Mouse (Mus musculus) cerebellum, adult 2 months (tissue): ENCODE measurements at regions not wholly inside any gene's neighbourhood (a gene's known extent, or its start where the extent isn't known, plus 50 kb on each side); places are given as distances from the start of the nearest gene placed in this dataset.

Experiments used
- CTCF ChIP-seq: fragments of 200-500 bp; IDR thresholded peaks from 2 replicates; pipeline ENCODE4 v1.5.1; 2011; ENCODE audit warnings: low read depth, mild to moderate bottlenecking, control low read depth, low read length, moderate library complexity, borderline replicate concordance; ENCODE audit not compliant: insufficient read depth
- POLR2A ChIP-seq: fragments of 200-500 bp; IDR thresholded peaks from 2 replicates; pipeline ENCODE4 v1.6.1; 2011; ENCODE audit warnings: low read length, control low read depth, borderline replicate concordance; ENCODE audit not compliant: insufficient read depth

- TF ChIP-seq CTCF (no peak), POLR2A (no peak)
Measured at GRCm38 (mm10) chr9:52860327-52860726, 180.7 kb upstream of the AI593442 start.
